Mouse (Mus musculus): Measurements from ENCODE around the gene Rasl2-9.
"Not testable (repeated sequence)": the region's sequence is repeated elsewhere in the genome, so short reads cannot be mapped to it uniquely, and the experiment has no call there.

Gene Rasl2-9

DNA sequence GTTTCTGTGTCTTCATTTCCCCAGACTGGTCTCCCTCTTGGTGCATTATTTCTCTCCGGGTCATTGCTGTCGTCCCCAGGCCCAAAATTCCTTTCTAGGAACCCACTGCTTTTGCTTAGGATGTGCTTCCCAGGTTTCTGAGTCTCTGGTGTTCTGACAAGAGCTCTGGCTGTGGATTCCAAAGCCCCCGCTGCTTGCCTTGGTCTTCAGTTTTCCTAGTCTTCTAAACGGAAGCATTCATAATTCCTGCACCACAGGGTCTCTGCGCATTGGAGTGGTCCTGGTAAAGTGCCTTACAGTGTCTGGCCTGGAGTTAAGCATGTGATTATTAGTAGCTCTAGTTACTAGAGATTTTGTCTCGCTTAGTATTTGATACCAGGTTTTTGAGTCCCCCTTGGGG lies 44.9 kb downstream of the Rasl2-9 start:
- DNase-seq (ENCODE audit: inconsistent ontology term): peak; percentile 10

DNA sequence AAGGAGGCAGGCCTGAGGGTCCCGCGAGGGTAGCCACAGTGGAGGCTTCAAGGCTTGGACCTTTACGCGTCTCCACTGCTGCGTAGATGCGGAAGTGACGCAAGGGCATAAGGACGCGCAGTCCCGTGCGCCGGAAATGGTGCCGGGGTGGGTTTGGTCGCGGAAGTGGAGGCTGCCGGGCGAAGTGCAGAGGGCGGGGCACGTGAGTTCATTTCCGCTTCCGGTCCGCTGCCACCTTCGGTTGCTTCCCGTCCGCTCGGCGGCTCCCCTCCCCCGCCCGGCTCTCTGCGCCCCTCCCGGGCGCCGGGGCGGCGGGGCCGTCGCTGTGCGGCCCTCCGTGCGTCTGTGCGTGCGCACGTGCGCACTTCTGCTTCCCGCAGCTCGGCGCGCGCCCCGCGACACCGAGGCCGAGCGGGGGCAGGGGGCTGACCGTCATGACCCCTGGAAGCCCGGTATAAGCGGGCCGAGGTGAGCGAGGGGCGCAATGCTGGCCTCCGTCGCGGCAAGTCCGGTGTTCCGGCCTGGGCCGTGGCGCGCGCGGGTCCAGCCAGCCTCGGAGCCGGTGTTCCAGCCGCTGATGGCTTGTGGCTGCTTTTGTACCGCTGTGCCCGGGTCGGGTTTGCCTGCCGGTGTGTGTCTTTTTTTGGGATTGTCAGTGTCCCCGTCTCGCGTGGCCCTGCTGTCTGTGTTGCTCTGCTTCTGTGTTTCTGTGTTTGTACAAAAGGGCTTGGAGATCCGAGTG lies 45.6 kb downstream of the Rasl2-9 start, which contains the start of gene Epn1:
Epn1 (plus strand) TSS at position 226 of the 742 bp plus-strand sequence.
- DNase-seq (ENCODE audit: inconsistent ontology term): peak; percentile 95

DNA sequence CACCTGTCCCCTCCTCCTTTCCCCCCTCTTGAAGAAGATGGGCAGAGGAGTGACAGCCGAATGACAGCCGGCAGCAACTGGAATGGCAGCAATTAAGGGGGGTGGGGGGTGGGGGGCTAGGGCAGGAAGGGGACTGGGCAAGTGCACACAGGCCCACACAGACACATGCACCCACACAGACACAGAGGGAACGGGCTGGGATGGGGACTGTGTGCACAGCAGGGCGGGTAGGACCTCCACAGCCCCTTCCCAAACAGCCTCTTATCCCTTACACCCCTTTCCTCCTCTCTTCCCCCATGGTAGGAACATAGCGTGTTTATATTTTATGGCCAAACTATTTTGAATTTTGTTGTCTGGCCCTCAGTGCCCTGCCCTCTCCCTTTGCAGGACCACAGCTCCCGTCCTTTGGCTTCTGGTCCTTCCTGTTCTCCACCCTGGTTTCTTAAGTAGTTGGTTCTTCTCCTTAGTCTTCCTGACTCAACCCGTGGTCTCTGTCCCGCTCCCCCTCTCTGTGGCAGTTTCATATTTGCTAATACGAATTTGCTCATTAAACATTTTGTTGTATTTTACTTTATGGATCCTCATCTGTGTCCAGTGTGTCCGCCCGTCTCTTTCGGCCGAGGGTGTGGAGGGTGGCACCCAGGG lies 46.3 kb downstream of the Rasl2-9 start:
- not testable (repeated sequence) for DNase-seq (ENCODE audit: inconsistent ontology term)

DNA sequence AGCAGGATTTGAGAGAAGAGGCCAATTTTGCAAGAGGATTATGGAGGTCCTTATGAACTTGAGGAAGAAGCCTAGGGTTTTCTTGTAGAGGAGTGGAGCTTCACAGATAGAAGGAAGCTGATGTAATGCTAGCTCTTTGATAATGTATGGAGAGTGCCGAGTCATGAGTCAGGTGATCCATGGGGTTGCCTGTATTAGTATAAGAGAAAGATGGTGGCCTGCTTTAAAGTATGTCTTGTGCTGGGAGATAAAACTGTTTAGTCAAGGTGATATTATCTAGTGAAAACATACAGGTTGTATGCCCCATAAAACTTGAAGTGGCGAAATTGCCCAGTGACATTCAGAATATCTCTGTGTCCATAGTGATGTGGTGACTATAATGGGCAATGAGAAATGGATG lies 48.8 kb downstream of the Rasl2-9 start:
- no peak for DNase-seq (ENCODE audit: inconsistent ontology term)

DNA sequence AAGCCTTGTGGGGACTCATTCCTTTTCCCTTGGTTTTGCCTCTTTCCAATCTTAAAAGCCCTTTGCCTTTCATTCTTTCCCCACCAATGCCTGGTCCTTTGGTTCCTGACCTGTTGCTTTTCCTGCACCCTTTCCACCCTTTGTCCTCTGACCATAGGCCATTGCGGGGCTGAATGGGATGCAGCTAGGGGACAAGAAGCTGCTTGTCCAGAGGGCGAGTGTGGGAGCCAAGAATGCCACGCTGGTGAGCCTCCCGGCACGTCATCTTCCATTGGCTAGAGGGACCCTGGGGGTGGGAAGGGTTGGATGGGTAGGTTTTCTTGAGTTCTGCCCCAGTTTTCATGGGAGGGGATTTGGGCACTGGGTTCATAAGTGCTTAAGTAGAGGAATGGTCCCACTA lies 50.8 kb downstream of the Rasl2-9 start:
- no peak for DNase-seq (ENCODE audit: inconsistent ontology term)

Data from Muller cell, postnatal 12 days (primary cell).